8 mouse cellular contexts compared by ENCODE assay signal in genomic region chr10:93945843-93946499, GRCm38 (mm10). TPM values are rescaled to one million over a fixed set of nuclear protein-coding genes. Genes with fewer than 3 reads are reported as not detected.
DNase-seq lines count a peak whose midpoint lies in the region; ATAC-seq and TF ChIP-seq lines count a peak whose summit lies in the region.
"Had no signal": no experiment of that assay in that cellular context is flagged by ENCODE, and none has a peak within 500 bp of the region (broad histone marks: within the 10 kb centered on the region; RNA-seq: fewer than 3 reads in every experiment).

No protein-coding gene starts in this region.

- 0 out of 2 replicates have a peak, but pooled peaks cover 3% of the 10 kb centered on the region for H3K4me1 ChIP-seq in kidney, postnatal 0 days (replicated peaks; ENCODE audit: insufficient read depth, low read length)
- H3K4me1 ChIP-seq in CH12.LX (ENCODE audit: control insufficient read depth in 1 of 2, insufficient read depth in 2 of 2): peaks cover 0 to 29% of the 10 kb centered on the region in 2 experiments; a peak in 2 of 4 replicates
- no peaks in the 10 kb centered on the region for H3K4me1 ChIP-seq in midbrain, embryonic 16.5 days (ENCODE audit: control insufficient read depth, insufficient read depth, low read length)

- no peak overlapping the region for H3K4me2 ChIP-seq in kidney, postnatal 0 days (ENCODE audit: low read length)
- H3K4me2 ChIP-seq in CH12.LX (ENCODE audit: insufficient read depth, low read depth, poor library complexity, severe bottlenecking): no peak overlapping the region
- no peak overlapping the region for H3K4me2 ChIP-seq in midbrain, embryonic 16.5 days (ENCODE audit: low read length)

- TF ChIP-seq CTCF in kidney, postnatal 0 days (IDR thresholded peaks at IDR 0.05; ENCODE audit: low read depth): no peak
- no peak for TF ChIP-seq CTCF in CH12.LX (conservative IDR thresholded peaks at IDR 0.05 in 1 of 2, IDR thresholded peaks at IDR 0.05 in 1 of 2; ENCODE audit: low read depth in 2 of 2, low read length in 2 of 2)

- H3K36me3 ChIP-seq in kidney, postnatal 0 days (ENCODE audit: insufficient read depth, low read length): no peaks in the 10 kb centered on the region
- no peaks in the 10 kb centered on the region for H3K36me3 ChIP-seq in CH12.LX (replicated peaks in 1 of 2; ENCODE audit: control insufficient read depth in 1 of 2, insufficient read depth in 1 of 2, low read length in 1 of 2)
- no peaks in the 10 kb centered on the region for H3K36me3 ChIP-seq in midbrain, embryonic 16.5 days (ENCODE audit: control insufficient read depth, insufficient read depth, low read length)

- H3K9me3 ChIP-seq in kidney, postnatal 0 days (replicated peaks; ENCODE audit: low read length): no peaks in the 10 kb centered on the region
- H3K9me3 ChIP-seq in CH12.LX (replicated peaks; ENCODE audit: low read length): no peaks in the 10 kb centered on the region
- no peaks in the 10 kb centered on the region for H3K9me3 ChIP-seq in midbrain, embryonic 16.5 days (replicated peaks; ENCODE audit: control insufficient read depth, low read length, poor library complexity, severe bottlenecking)

- DNase-seq in kidney, postnatal 0 days (ENCODE audit: low spot score): peak; percentile 5
- no peak for DNase-seq in kidney, postnatal 14 days
- peak; percentile 50 for DNase-seq in CH12.LX (ENCODE audit: extremely low read depth)
- DNase-seq in kidney, postnatal 36 days: no peak
- DNase-seq: heart, adult 2 months had no signal

- H3K27ac ChIP-seq in kidney, postnatal 0 days: no peak overlapping the region
- no peak overlapping the region for H3K27ac ChIP-seq in CH12.LX (ENCODE audit: insufficient read depth, low read depth)
- no peak overlapping the region for H3K27ac ChIP-seq in midbrain, embryonic 16.5 days (ENCODE audit: low read length)
- H3K27ac ChIP-seq: heart, adult 2 months had no signal

- no peaks in the 10 kb centered on the region for H3K79me2 ChIP-seq in CH12.LX (replicated peaks; ENCODE audit: control insufficient read depth, extremely low read depth, insufficient read depth, poor library complexity, severe bottlenecking)

- peak; percentile 82 for TF ChIP-seq EP300 in CH12.LX (IDR thresholded peaks at IDR 0.05; ENCODE audit: low read length)

- no peaks in the 10 kb centered on the region for H3K27me3 ChIP-seq in kidney, postnatal 0 days (ENCODE audit: insufficient read depth, low read length)
- no peaks in the 10 kb centered on the region for H3K27me3 ChIP-seq in CH12.LX (replicated peaks)
- H3K27me3 ChIP-seq in midbrain, embryonic 16.5 days (ENCODE audit: control insufficient read depth, insufficient read depth, low read depth, low read length): no peaks in the 10 kb centered on the region

- H3K9ac ChIP-seq in kidney, postnatal 0 days (ENCODE audit: low read depth, low read length): no peak overlapping the region
- H3K9ac ChIP-seq in CH12.LX (ENCODE audit: insufficient read depth, low read depth): no peak overlapping the region
- no peak overlapping the region for H3K9ac ChIP-seq in midbrain, embryonic 16.5 days (ENCODE audit: low read depth, low read length)

- ATAC-seq in kidney, postnatal 0 days (replicated peaks; ENCODE audit: low FRiP score, low read depth): no peak
- ATAC-seq in granulocyte monocyte progenitor cell, adult 5-6 weeks (replicated peaks; ENCODE audit: poor library complexity, severe bottlenecking): peak; percentile 58
- ATAC-seq in megakaryocyte progenitor cell, adult 5-6 weeks (replicated peaks; ENCODE audit: poor library complexity): peak; percentile 30
- no peak for ATAC-seq in midbrain, embryonic 16.5 days

- H3K4me3 ChIP-seq in kidney, postnatal 0 days (replicated peaks; ENCODE audit: low read depth, low read length): no peak overlapping the region
- no peak overlapping the region for H3K4me3 ChIP-seq in CH12.LX (replicated peaks in 1 of 3; ENCODE audit: low read depth in 2 of 3, low read length in 2 of 3, poor library complexity in 1 of 3)
- H3K4me3 ChIP-seq in midbrain, embryonic 16.5 days (ENCODE audit: low read depth, low read length): no peak overlapping the region
- H3K4me3 ChIP-seq: heart, adult 2 months had no signal

- in situ Hi-C loops in CH12.LX (cut with MboI; ENCODE audit: low pct_ligation_motif_present, low pct_unique_long_range_greater_than_20kb, low sequenced_read_pairs): no loop called here

- 53% methylated on average over 9 of the region's 9 CpGs for WGBS in kidney, postnatal 0 days
- 66% methylated on average over 9 of the region's 9 CpGs for WGBS in midbrain, embryonic 16.5 days

- dilution Hi-C loops in CH12.LX (cut with MboI; ENCODE audit: extremely low pct_ligation_motif_present, extremely low pct_unique_long_range_greater_than_20kb, low sequenced_read_pairs): no loop called here

- no peak for TF ChIP-seq RAD21 in CH12.LX (IDR thresholded peaks at IDR 0.05; ENCODE audit: low read depth, low read length)

- no peak for TF ChIP-seq POLR2A in CH12.LX (IDR thresholded peaks at IDR 0.05; ENCODE audit: low read depth, low read length)

TF ChIP-seq in CH12.LX, 34 proteins besides CTCF, POLR2A, EP300 and RAD21:
- 0 out of 2 replicates have a peak, but pooled peaks have one; percentile 17 for TF ChIP-seq MAFK (IDR thresholded peaks at IDR 0.05; ENCODE audit: insufficient replicate concordance, low read length)
- TF ChIP-seq TBP (conservative IDR thresholded peaks at IDR 0.05; ENCODE audit: low read depth, low read length): no peak
- peak; percentile 44; the same call in 1 of the 2 replicates for TF ChIP-seq BHLHE40 (IDR thresholded peaks at IDR 0.05; ENCODE audit: low read depth, low read length)
- peak; percentile 72 for TF ChIP-seq IRF4 (IDR thresholded peaks at IDR 0.05; ENCODE audit: low read depth, low read length)
- no peak for TF ChIP-seq ZC3H11A (IDR thresholded peaks at IDR 0.05; ENCODE audit: low read depth, low read length)
- 0 out of 2 replicates have a peak, but pooled peaks have one; percentile 17 for TF ChIP-seq TCF12 (IDR thresholded peaks at IDR 0.05; ENCODE audit: low read depth, low read length)
- peak; percentile 39; the same call in 1 of the 2 replicates for TF ChIP-seq MAX (IDR thresholded peaks at IDR 0.05; ENCODE audit: low read length)
- TF ChIP-seq JUN (IDR thresholded peaks at IDR 0.05; ENCODE audit: insufficient read depth, low read depth, low read length): peak; percentile 47; the same call in 1 of the 2 replicates
- TF ChIP-seq JUND (conservative IDR thresholded peaks at IDR 0.05; ENCODE audit: low read depth, low read length): peak; percentile 32; the same call in 1 of the 2 replicates
- no peak for TF ChIP-seq ETS1 (conservative IDR thresholded peaks at IDR 0.05; ENCODE audit: low read depth, low read length)
- peak; percentile 52; the same call in 1 of the 2 replicates for TF ChIP-seq ELF1 (IDR thresholded peaks at IDR 0.05; ENCODE audit: low read depth, low read length)

RNA-seq across cellular contexts. Expression of gene Metap2, which starts 49.1 kb away (rescaled TPM):
- polyA plus RNA-seq in kidney, postnatal 0 days (2015; fragmentation: Nextera tagmentation; extraction: Ambion mirVana): 187 and 188 TPM in 2 replicates
- total RNA-seq in CH12.LX (2012; rRNA removed): 183 and 217 TPM in 2 replicates
- 211 and 225 TPM in 2 replicates for total RNA-seq in CH12.LX (2014; rRNA removed)
- polyA plus RNA-seq in CH12.LX (2012; ENCODE audit: insufficient read length, low read depth): 710 and 994 TPM in 2 replicates
- total RNA-seq in granulocyte monocyte progenitor cell, adult 5-6 weeks (2014; fragmentation: Nextera tagmentation): 214 and 233 TPM in 2 replicates
- 337 and 338 TPM in 2 replicates for total RNA-seq in granulocyte monocyte progenitor cell, adult 5-6 weeks (2017)
- 379 and 381 TPM in 2 replicates for total RNA-seq in megakaryocyte progenitor cell, adult 5-6 weeks (2015)
- 286 and 389 TPM in 2 replicates for total RNA-seq in megakaryocyte progenitor cell, adult 5-6 weeks (2017)
- polyA plus RNA-seq in midbrain, embryonic 16.5 days (2015; fragmentation: Nextera tagmentation; extraction: Ambion mirVana): 147 and 156 TPM in 2 replicates

Comparison
In these comparisons a context has a peak if more than half of its experiments do, and no peak if none do; other contexts are left out.
1. DNase-seq: peak in kidney, postnatal 0 days (single experiment) and CH12.LX (single experiment); none in kidney, postnatal 14 days (single experiment) and kidney, postnatal 36 days (0 of 2).
2. ATAC-seq: peak in granulocyte monocyte progenitor cell, adult 5-6 weeks (single experiment) and megakaryocyte progenitor cell, adult 5-6 weeks (single experiment); none in kidney, postnatal 0 days (single experiment) and midbrain, embryonic 16.5 days (single experiment).